In the genomic region with DNA sequence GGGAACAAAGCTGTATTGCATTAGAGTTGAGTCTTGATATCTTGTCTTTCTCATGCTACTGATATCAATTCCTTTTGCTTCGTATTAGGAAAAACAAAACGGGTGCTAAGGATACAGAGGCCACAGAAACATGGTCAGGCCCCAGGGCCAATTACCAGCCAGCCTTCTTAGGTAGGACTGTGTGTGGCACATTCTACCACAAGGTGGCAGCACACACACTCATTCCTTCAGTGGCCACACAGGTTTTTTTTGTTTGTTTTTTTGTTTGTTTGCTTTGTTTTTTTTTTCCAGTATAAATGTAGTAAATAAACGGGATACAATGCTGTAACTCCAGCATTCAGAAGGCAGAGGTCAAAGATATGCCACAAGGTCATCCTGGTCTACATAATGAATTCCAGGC, we compare ENCODE assay signal across 8 mouse cellular contexts. TPM values are rescaled to one million over a fixed set of nuclear protein-coding genes. Genes with fewer than 3 reads are reported as not detected.
DNase-seq lines count a peak whose midpoint lies in the region; ATAC-seq and TF ChIP-seq lines count a peak whose summit lies in the region.

No protein-coding gene starts in this region.

- H3K4me2 ChIP-seq in midbrain, embryonic 11.5 days = no peak overlapping the region
- no peak overlapping the region for H3K4me2 ChIP-seq in midbrain, embryonic 15.5 days
- H3K4me2 ChIP-seq in liver, embryonic 14.5 days (ENCODE audit: low read depth) = no peak overlapping the region

- no peaks in the 10 kb centered on the region for H3K9me3 ChIP-seq in midbrain, embryonic 11.5 days (ENCODE audit: control insufficient read depth, low read length)
- H3K9me3 ChIP-seq in midbrain, embryonic 15.5 days = no peaks in the 10 kb centered on the region
- no peaks in the 10 kb centered on the region for H3K9me3 ChIP-seq in liver, embryonic 14.5 days (ENCODE audit: control insufficient read depth, low read length)

- H3K9ac ChIP-seq in midbrain, embryonic 11.5 days (ENCODE audit: low read length) = no peak overlapping the region
- H3K9ac ChIP-seq in midbrain, embryonic 15.5 days = no peak overlapping the region
- no peak overlapping the region for H3K9ac ChIP-seq in liver, embryonic 14.5 days (replicated peaks)

- no peak for ATAC-seq in CD4-positive, CD25-positive, alpha-beta regulatory T cell, adult 4 months
- ATAC-seq in midbrain, embryonic 11.5 days (ENCODE audit: low FRiP score) = peak; percentile 22; the same call in 1 of the 2 replicates
- ATAC-seq in midbrain, embryonic 15.5 days (replicated peaks) = no peak
- ATAC-seq in liver, embryonic 14.5 days (ENCODE audit: insufficient read depth) = no peak

- WGBS in midbrain, embryonic 11.5 days = 16% methylated on average over 3 of the region's 3 CpGs
- WGBS in midbrain, embryonic 15.5 days = 14% methylated on average over 3 of the region's 3 CpGs
- WGBS in liver, embryonic 14.5 days (ENCODE audit: insufficient replicate concordance) = 3% methylated on average over 3 of the region's 3 CpGs

- no peaks in the 10 kb centered on the region for H3K36me3 ChIP-seq in midbrain, embryonic 11.5 days (ENCODE audit: control insufficient read depth, insufficient read depth, low read length)
- no peaks in the 10 kb centered on the region for H3K36me3 ChIP-seq in midbrain, embryonic 15.5 days (replicated peaks)
- no peaks in the 10 kb centered on the region for H3K36me3 ChIP-seq in liver, embryonic 14.5 days (replicated peaks; ENCODE audit: control insufficient read depth, insufficient read depth, low read depth)

- intact Hi-C loops in gastrocnemius, postnatal 36 days (cut with DNase I) = loop anchor here (5.0 to 10.0 kb wide), 2 partner anchors 97 to 380 kb away; no protein-coding TSS in a partner anchor

- DNase-seq in CD4-positive, CD25-positive, alpha-beta regulatory T cell, adult 2 months (ENCODE audit: low read depth, low spot score) = peak; percentile 89
- DNase-seq in midbrain, embryonic 11.5 days (ENCODE audit: low spot score, missing footprints) = peak; percentile 93
- DNase-seq in cerebellum, adult 9-10 months = peak; percentile 67
- peak; percentile 40 to 46 for DNase-seq in gastrocnemius, postnatal 36 days
- peak in 2 of 3 experiments; percentile 57 to 66 for DNase-seq in liver, embryonic 14.5 days (ENCODE audit: low read depth in 3 of 3, low spot score in 3 of 3)
- DNase-seq in retina, postnatal 7 days (ENCODE audit: low read depth, low spot score) = peak; percentile 40

- no peak overlapping the region for H3K27ac ChIP-seq in midbrain, embryonic 11.5 days (ENCODE audit: low read depth, low read length)
- H3K27ac ChIP-seq in midbrain, embryonic 15.5 days = no peak overlapping the region
- H3K27ac ChIP-seq in liver, embryonic 14.5 days = no peak overlapping the region

- peaks cover 6% of the 10 kb centered on the region; the same call in 1 of the 2 replicates for H3K4me1 ChIP-seq in midbrain, embryonic 11.5 days (ENCODE audit: control insufficient read depth, insufficient read depth, low read length)
- H3K4me1 ChIP-seq in midbrain, embryonic 15.5 days = peaks cover 4% of the 10 kb centered on the region; the same call in 1 of the 2 replicates
- peaks cover 39 to 56% of the 10 kb centered on the region in 2 experiments for H3K4me1 ChIP-seq in liver, embryonic 14.5 days (replicated peaks; ENCODE audit: control insufficient read depth in 2 of 2, insufficient read depth in 2 of 2, low read length in 1 of 2)

- TF ChIP-seq CTCF in liver, embryonic 14.5 days (IDR thresholded peaks at IDR 0.05; ENCODE audit: low read depth) = peak; percentile 90

- H3K27me3 ChIP-seq in midbrain, embryonic 11.5 days (ENCODE audit: control insufficient read depth, insufficient read depth, low read length) = no peaks in the 10 kb centered on the region
- no peaks in the 10 kb centered on the region for H3K27me3 ChIP-seq in midbrain, embryonic 15.5 days (replicated peaks)
- no peaks in the 10 kb centered on the region for H3K27me3 ChIP-seq in liver, embryonic 14.5 days (ENCODE audit: control insufficient read depth, insufficient read depth, low read length)

- H3K4me3 ChIP-seq in midbrain, embryonic 11.5 days (ENCODE audit: low read depth, low read length) = no peak overlapping the region
- no peak overlapping the region for H3K4me3 ChIP-seq in midbrain, embryonic 15.5 days
- no peak overlapping the region for H3K4me3 ChIP-seq in liver, embryonic 14.5 days (ENCODE audit: insufficient read depth in 1 of 2, low read depth in 2 of 2, low read length in 2 of 2)

- no peak for TF ChIP-seq EP300 in liver, embryonic 14.5 days (IDR thresholded peaks at IDR 0.05; ENCODE audit: low read depth)

RNA-seq across cellular contexts. Expression of a gene that starts 7.2 kb away (rescaled TPM):
- 1 to 10 TPM; 1.2 to 1.7 TPM for polyA plus RNA-seq in CD4-positive, CD25-positive, alpha-beta regulatory T cell, adult 4 months (2017; shearing (Covaris generic))
- 4.1 and 5.7 TPM in 2 replicates for polyA plus RNA-seq in midbrain, embryonic 11.5 days (2014; fragmentation: Nextera tagmentation; extraction: Ambion mirVana)
- 15.9 and 18.0 TPM in 2 replicates for polyA plus RNA-seq in midbrain, embryonic 15.5 days (2015; fragmentation: Nextera tagmentation; extraction: Ambion mirVana)
- 1 to 10 TPM in 1 of 2 experiments, under 1 TPM in 1; 0.74 to 2.2 TPM for total RNA-seq in gastrocnemius, postnatal 36 days (2021)
- 7.1 and 7.4 TPM in 2 replicates for polyA plus RNA-seq in liver, embryonic 14.5 days (2012; rRNA removed)
- polyA plus RNA-seq in liver, embryonic 14.5 days (2014; fragmentation: Nextera tagmentation; extraction: Ambion mirVana) = 18.5 and 22.3 TPM in 2 replicates

RNA-seq across cellular contexts. Expression of a gene that starts 43.0 kb away (rescaled TPM):
- 1 to 10 TPM; 4.7 to 5.8 TPM for polyA plus RNA-seq in CD4-positive, CD25-positive, alpha-beta regulatory T cell, adult 4 months (2017; shearing (Covaris generic))
- polyA plus RNA-seq in midbrain, embryonic 11.5 days (2014; fragmentation: Nextera tagmentation; extraction: Ambion mirVana) = 120 and 125 TPM in 2 replicates
- 147 and 156 TPM in 2 replicates for polyA plus RNA-seq in midbrain, embryonic 15.5 days (2015; fragmentation: Nextera tagmentation; extraction: Ambion mirVana)
- 10 to 100 TPM; 21.8 to 23.9 TPM for total RNA-seq in gastrocnemius, postnatal 36 days (2021)
- polyA plus RNA-seq in liver, embryonic 14.5 days (2012; rRNA removed) = 3.1 and 4.3 TPM in 2 replicates
- polyA plus RNA-seq in liver, embryonic 14.5 days (2014; fragmentation: Nextera tagmentation; extraction: Ambion mirVana) = 8.2 and 9.0 TPM in 2 replicates

RNA-seq across cellular contexts. Expression of a gene that starts 48.9 kb away (rescaled TPM):
- polyA plus RNA-seq in CD4-positive, CD25-positive, alpha-beta regulatory T cell, adult 4 months (2017; shearing (Covaris generic)) = 10 to 100 TPM; 80.8 to 90.1 TPM
- polyA plus RNA-seq in midbrain, embryonic 11.5 days (2014; fragmentation: Nextera tagmentation; extraction: Ambion mirVana) = 250 and 260 TPM in 2 replicates
- polyA plus RNA-seq in midbrain, embryonic 15.5 days (2015; fragmentation: Nextera tagmentation; extraction: Ambion mirVana) = 174 and 179 TPM in 2 replicates
- 10 to 100 TPM; 27.3 to 31.3 TPM for total RNA-seq in gastrocnemius, postnatal 36 days (2021)
- 22.6 and 36.5 TPM in 2 replicates for polyA plus RNA-seq in liver, embryonic 14.5 days (2012; rRNA removed)
- polyA plus RNA-seq in liver, embryonic 14.5 days (2014; fragmentation: Nextera tagmentation; extraction: Ambion mirVana) = 65.4 and 70.5 TPM in 2 replicates

Comparison
In these comparisons a context has a peak if more than half of its experiments do, and no peak if none do; other contexts are left out.
1. DNase-seq: peak in every context shown above with its lines; median percentile 93 in midbrain, embryonic 11.5 days; 89 in CD4-positive, CD25-positive, alpha-beta regulatory T cell, adult 2 months; 67 in cerebellum, adult 9-10 months; 62 in liver, embryonic 14.5 days; 43 in gastrocnemius, postnatal 36 days; 40 in retina, postnatal 7 days.
2. RNA of a gene that starts 43.0 kb away (polyA plus RNA-seq): 147 to 156 TPM in midbrain, embryonic 15.5 days and 120 to 125 TPM in midbrain, embryonic 11.5 days; 3.1 to 9.0 TPM in liver, embryonic 14.5 days and 4.7 to 5.8 TPM in CD4-positive, CD25-positive, alpha-beta regulatory T cell, adult 4 months; every median in the first group is over 10 times any median in the second.